Mouse (Mus musculus): Measurements from ENCODE around the gene Morc1. TPM values are rescaled to one million over a fixed set of nuclear protein-coding genes. Genes with fewer than 3 reads are reported as not detected.

Morc1 gene
- total and polyA plus RNA-seq, 3 experiments: 0.64 TPM; not detected in 2

- dilution Hi-C loops (cut with MboI; ENCODE audit: extremely low pct_ligation_motif_present, extremely low pct_unique_long_range_greater_than_20kb, low sequenced_read_pairs): no loop called here
- Histone ChIP-seq H3K36me3 (replicated peaks in 1 of 2; ENCODE audit: control insufficient read depth in 1 of 2, insufficient read depth in 1 of 2, low read length in 1 of 2) (no peaks in the 10 kb centered on the region), H3K4me2 (ENCODE audit: insufficient read depth, low read depth, poor library complexity, severe bottlenecking) (no peak overlapping the region), H3K27me3 (replicated peaks) (no peaks in the 10 kb centered on the region), H3K4me3 (replicated peaks in 1 of 3; ENCODE audit: low read depth in 2 of 3, low read length in 2 of 3, poor library complexity in 1 of 3) (no peak overlapping the region), H3K27ac (ENCODE audit: insufficient read depth, low read depth) (no peak overlapping the region), H3K79me2 (replicated peaks; ENCODE audit: control insufficient read depth, extremely low read depth, insufficient read depth, poor library complexity, severe bottlenecking) (no peaks in the 10 kb centered on the region), H3K9ac (ENCODE audit: insufficient read depth, low read depth) (no peak overlapping the region), H3K9me3 (replicated peaks; ENCODE audit: low read length) (peaks cover 68% of the 10 kb centered on the region), H3K4me1 (ENCODE audit: control insufficient read depth in 1 of 2, insufficient read depth in 2 of 2) (no peaks in the 10 kb centered on the region)
- no peak for DNase-seq (ENCODE audit: extremely low read depth)
- in situ Hi-C loops (cut with MboI; ENCODE audit: low pct_ligation_motif_present, low pct_unique_long_range_greater_than_20kb, low sequenced_read_pairs): no loop called here
- TF ChIP-seq SIN3A (IDR thresholded peaks at IDR 0.05; ENCODE audit: low read length) (no peak), ZKSCAN1 (IDR thresholded peaks at IDR 0.05; ENCODE audit: borderline replicate concordance, low read depth, low read length) (no peak), USF2 (conservative IDR thresholded peaks at IDR 0.05; ENCODE audit: low read depth, low read length) (no peak), TBP (conservative IDR thresholded peaks at IDR 0.05; ENCODE audit: low read depth, low read length) (no peak), E2F4 (IDR thresholded peaks at IDR 0.05; ENCODE audit: insufficient replicate concordance, low read depth, low read length) (no peak), EP300 (IDR thresholded peaks at IDR 0.05; ENCODE audit: low read length) (no peak), MXI1 (IDR thresholded peaks at IDR 0.05; ENCODE audit: low read depth, low read length) (no peak), POLR2A (IDR thresholded peaks at IDR 0.05; ENCODE audit: low read depth, low read length) (no peak), SMC3 (IDR thresholded peaks at IDR 0.05; ENCODE audit: low read depth, low read length) (no peak), CHD2 (IDR thresholded peaks at IDR 0.05; ENCODE audit: low read length) (no peak), PAX5 (IDR thresholded peaks at IDR 0.05; ENCODE audit: low read length) (no peak), UBTF (IDR thresholded peaks at IDR 0.05; ENCODE audit: low read depth, low read length) (no peak), NELFE (IDR thresholded peaks at IDR 0.05; ENCODE audit: low read depth, low read length) (no peak), MAFK (IDR thresholded peaks at IDR 0.05; ENCODE audit: insufficient replicate concordance, low read length) (no peak), ZC3H11A (IDR thresholded peaks at IDR 0.05; ENCODE audit: low read depth, low read length) (no peak), KAT2A (IDR thresholded peaks at IDR 0.05; ENCODE audit: insufficient replicate concordance, low read length) (no peak), USF1 (IDR thresholded peaks at IDR 0.05; ENCODE audit: low read depth, low read length) (no peak), BHLHE40 (IDR thresholded peaks at IDR 0.05; ENCODE audit: low read depth, low read length) (no peak), RCOR1 (conservative IDR thresholded peaks at IDR 0.05; ENCODE audit: low read depth, low read length) (no peak), CTCF (conservative IDR thresholded peaks at IDR 0.05 in 1 of 2, IDR thresholded peaks at IDR 0.05 in 1 of 2; ENCODE audit: low read depth in 2 of 2, low read length in 2 of 2) (no peak)
Measured at GRCm38 (mm10) chr16:48395278-48395677, 35.8 kb upstream of the Morc1 start.

GRCm38 (mm10) chr16:48402963-48403362, 28.1 kb upstream of the Morc1 start:
- Histone ChIP-seq H3K27me3 (replicated peaks) (no peaks in the 10 kb centered on the region), H3K9ac (ENCODE audit: insufficient read depth, low read depth) (no peak overlapping the region), H3K4me3 (replicated peaks in 1 of 3; ENCODE audit: low read depth in 2 of 3, low read length in 2 of 3, poor library complexity in 1 of 3) (no peak overlapping the region), H3K9me3 (replicated peaks; ENCODE audit: low read length) (peaks cover 63% of the 10 kb centered on the region), H3K36me3 (replicated peaks in 1 of 2; ENCODE audit: control insufficient read depth in 1 of 2, insufficient read depth in 1 of 2, low read length in 1 of 2) (no peaks in the 10 kb centered on the region), H3K4me2 (ENCODE audit: insufficient read depth, low read depth, poor library complexity, severe bottlenecking) (no peak overlapping the region), H3K27ac (ENCODE audit: insufficient read depth, low read depth) (no peak overlapping the region), H3K4me1 (ENCODE audit: control insufficient read depth in 1 of 2, insufficient read depth in 2 of 2) (no peaks in the 10 kb centered on the region), H3K79me2 (replicated peaks; ENCODE audit: control insufficient read depth, extremely low read depth, insufficient read depth, poor library complexity, severe bottlenecking) (no peaks in the 10 kb centered on the region)
- dilution Hi-C loops (cut with MboI; ENCODE audit: extremely low pct_ligation_motif_present, extremely low pct_unique_long_range_greater_than_20kb, low sequenced_read_pairs) (no loop called here), in situ Hi-C loops (cut with MboI; ENCODE audit: low pct_ligation_motif_present, low pct_unique_long_range_greater_than_20kb, low sequenced_read_pairs) (no loop called here)
- DNase-seq (ENCODE audit: extremely low read depth): no peak
- no peak for TF ChIP-seq NRF1 (IDR thresholded peaks at IDR 0.05; ENCODE audit: low read depth, low read length)
- no peak for TF ChIP-seq ZKSCAN1 (IDR thresholded peaks at IDR 0.05; ENCODE audit: borderline replicate concordance, low read depth, low read length)
- TF ChIP-seq UBTF (IDR thresholded peaks at IDR 0.05; ENCODE audit: low read depth, low read length): no peak
- no peak for TF ChIP-seq MEF2A (IDR thresholded peaks at IDR 0.05; ENCODE audit: borderline replicate concordance, low read depth, low read length)
- TF ChIP-seq RAD21 (IDR thresholded peaks at IDR 0.05; ENCODE audit: low read depth, low read length): no peak
- TF ChIP-seq USF2 (conservative IDR thresholded peaks at IDR 0.05; ENCODE audit: low read depth, low read length): no peak
- TF ChIP-seq POLR2A (IDR thresholded peaks at IDR 0.05; ENCODE audit: low read depth, low read length): no peak
- no peak for TF ChIP-seq KAT2A (IDR thresholded peaks at IDR 0.05; ENCODE audit: insufficient replicate concordance, low read length)
- TF ChIP-seq NELFE (IDR thresholded peaks at IDR 0.05; ENCODE audit: low read depth, low read length): no peak
- no peak for TF ChIP-seq SMC3 (IDR thresholded peaks at IDR 0.05; ENCODE audit: low read depth, low read length)
- no peak for TF ChIP-seq TCF12 (IDR thresholded peaks at IDR 0.05; ENCODE audit: low read depth, low read length)
- no peak for TF ChIP-seq PAX5 (IDR thresholded peaks at IDR 0.05; ENCODE audit: low read length)
- TF ChIP-seq SIN3A (IDR thresholded peaks at IDR 0.05; ENCODE audit: low read length): no peak
